Mouse (Mus musculus): ENCODE results near the gene Aif1. TPM values are rescaled to one million over a fixed set of nuclear protein-coding genes. Genes with fewer than 3 reads are reported as not detected.

Aif1 gene
- total RNA-seq, 2 experiments from 2014 or later = 10.6 to 12.3 TPM

DNA sequence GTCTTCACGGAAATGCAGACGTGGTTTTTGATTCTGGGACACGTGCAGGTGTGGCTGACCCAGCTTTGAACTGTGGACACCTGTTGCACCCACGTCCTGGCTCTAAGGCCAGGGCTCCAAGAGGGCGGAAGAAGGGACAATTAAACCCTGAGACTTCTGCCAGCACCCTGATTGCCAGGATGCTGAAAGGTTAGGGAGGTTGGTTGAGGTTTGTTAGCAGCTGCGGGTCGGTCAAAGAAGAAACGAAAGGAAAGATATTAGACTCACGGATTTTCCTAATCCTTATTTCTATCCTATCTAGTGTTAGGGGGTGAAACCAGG lies 20.4 kb upstream of the Aif1 start:
- DNase-seq (ENCODE audit: low spot score in 2 of 2) = no peak
- intact Hi-C loops (cut with DNase I) = no loop called here

DNA sequence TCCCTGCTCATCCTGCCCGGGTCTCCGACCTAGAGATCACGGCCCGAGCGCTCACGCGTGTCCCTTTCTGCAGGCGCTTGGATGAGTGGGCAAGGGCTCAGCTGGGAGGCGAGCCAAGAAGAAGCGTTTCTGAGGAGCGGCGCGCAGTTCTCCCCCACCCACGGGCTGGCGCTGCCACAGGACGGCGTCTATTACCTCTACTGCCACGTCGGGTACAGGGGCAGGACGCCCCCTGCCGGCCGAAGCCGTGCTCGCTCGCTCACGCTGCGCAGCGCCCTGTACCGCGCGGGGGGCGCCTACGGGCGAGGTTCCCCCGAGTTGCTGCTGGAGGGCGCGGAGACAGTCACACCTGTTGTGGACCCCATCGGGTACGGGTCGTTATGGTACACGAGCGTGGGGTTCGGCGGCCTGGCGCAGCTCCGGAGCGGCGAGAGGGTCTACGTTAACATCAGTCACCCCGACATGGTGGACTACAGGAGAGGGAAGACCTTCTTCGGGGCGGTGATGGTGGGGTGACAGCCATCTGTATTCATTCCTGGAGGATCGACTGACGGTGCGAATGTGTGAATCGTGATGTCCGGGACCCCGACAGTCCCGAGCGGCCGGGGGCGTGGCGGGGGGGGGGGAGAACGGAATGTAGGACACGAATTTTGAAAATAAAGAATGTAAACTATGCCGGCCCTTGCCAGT lies 19.9 kb upstream of the Aif1 start:
- intact Hi-C loops (cut with DNase I) = no loop called here
- DNase-seq (ENCODE audit: low spot score in 2 of 2) = peak; percentile 85 to 94

DNA sequence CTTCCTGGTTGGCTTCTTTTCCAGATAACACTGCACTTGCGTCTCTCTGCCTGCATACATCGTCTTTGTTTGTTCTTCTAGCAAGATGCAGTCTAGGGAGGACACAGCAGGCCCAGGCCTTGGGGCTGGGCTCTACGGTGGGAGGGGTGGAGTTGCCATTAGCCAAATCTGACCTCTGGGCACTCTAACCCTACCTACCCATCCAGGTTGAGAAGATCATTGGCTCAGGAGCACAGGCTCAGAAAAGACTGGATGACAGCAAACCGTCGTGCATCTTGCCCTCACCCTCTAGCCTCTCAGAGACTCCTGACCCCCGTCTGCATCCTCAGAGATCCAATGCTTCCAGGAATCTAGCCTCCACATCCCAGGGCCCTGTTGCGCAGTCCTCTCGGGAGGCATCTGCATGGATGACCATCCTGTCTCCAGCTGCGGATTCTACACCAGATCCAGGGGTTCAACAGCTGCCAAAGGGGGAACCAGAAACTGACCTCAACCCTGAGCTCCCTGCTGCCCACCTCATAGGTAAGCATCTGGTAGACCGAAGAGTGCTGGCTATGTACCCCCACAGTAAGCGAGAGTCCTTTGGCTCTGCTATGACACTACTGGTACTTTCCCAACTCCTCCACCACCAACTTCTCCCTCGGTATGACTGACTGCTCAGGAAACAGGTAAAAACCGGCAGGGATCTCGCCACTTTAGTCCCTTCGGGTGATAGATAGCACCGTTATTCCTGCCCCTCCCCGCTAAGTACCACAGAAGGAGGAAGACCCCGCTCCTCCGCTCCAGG lies 19.2 kb upstream of the Aif1 start:
- intact Hi-C loops (cut with DNase I) = no loop called here
- DNase-seq (ENCODE audit: low spot score in 2 of 2) = no peak

DNA sequence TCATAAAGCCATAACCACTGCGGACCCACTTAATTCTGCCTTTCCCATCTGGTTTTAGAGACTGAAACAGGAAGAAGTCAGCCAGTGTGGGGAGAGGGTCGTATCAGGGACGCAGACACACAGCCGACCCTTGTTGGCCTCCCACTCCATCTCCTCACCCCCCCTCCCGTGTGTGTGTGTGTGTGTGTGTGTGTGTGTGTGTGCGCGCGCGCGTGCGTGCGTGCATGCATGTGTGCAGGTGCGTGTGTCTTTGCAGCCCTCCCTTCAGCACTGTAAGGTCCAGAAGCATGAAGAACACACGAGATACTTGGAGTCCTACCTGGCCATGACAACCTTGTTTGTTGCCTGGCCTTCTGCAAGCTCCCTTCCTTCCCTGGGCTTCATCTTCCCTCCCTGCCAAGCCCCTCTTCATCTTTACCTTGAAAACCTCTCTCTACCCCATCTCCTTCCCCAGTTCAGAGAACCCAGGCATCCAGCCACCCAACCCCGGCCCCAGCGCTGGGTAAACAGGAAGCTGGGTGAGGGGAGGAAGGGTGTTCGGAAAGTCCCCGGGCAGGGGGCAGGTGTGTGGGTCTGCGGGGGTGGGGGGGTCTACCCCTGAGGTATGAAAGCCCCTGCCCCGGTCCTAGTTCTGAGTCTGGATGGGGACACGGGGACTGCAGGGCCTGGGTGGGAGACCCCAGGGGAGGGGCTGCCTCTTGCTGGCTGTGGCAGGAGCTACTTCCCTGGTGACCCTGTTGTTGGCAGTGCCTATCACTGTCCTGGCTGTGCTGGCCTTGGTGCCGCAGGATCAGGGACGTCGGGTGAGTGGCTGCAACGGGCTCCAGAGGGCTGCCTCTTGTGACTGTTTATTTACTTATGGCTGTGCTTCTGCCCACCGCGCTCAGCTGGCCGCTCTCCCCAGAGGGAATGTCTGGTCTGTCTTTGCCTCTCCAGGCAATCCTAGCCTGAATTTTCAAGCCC lies 18.3 kb upstream of the Aif1 start, which contains the start of gene Ltb:
TSS of gene Ltb (plus strand) at position 559 of the 963 bp plus-strand sequence.
- no peak for DNase-seq (ENCODE audit: low spot score in 2 of 2)
- intact Hi-C loops (cut with DNase I) = no loop called here

GRCm38 (mm10) chr17:35192924-35193323 lies 17.1 kb upstream of the Aif1 start:
- DNase-seq (ENCODE audit: low spot score in 2 of 2) = no peak
- intact Hi-C loops (cut with DNase I) = no loop called here

DNA sequence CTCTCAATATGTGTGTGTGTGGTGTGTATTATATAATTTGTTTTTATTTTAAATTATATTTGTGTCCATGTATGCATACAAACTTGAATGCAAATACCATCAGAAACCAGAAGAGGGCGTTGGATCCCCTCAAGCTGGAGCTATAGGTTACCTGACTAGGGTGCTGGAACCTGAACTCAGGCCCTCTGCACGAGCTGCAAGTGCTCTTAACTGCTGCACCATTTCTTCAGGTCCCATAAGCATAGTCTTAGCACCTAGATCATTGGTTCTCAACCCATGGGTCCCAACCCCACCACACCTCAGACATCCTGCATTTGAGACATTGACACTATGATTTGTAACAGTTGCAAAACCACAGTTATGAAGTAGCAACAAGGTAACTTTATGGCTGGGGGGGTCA lies 15.9 kb upstream of the Aif1 start:
- no peak for DNase-seq (ENCODE audit: low spot score in 2 of 2)
- intact Hi-C loops (cut with DNase I) = no loop called here

DNA sequence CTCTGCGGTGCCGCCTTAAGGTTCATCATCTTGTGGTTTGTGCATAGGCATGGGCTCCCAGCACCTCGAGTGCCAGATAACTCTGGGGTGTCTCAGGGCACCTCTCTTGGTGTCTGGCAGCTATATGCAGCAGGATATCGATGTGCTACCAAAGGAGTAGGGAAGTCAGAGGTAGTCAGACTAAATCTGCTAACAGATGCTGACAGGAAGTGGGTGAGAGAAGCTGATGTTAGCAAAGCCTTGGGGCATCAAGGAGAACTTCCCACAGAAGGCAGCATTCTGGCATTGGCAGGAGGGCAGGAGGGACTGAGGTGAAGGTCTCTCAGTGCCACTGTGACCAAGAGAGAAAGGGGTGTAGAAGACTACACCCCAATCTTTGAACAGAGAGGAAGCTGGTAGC lies 14.2 kb upstream of the Aif1 start:
- DNase-seq (ENCODE audit: low spot score in 2 of 2) = no peak
- intact Hi-C loops (cut with DNase I) = no loop called here

GRCm38 (mm10) chr17:35189186-35189585 lies 13.3 kb upstream of the Aif1 start:
- no peak for DNase-seq (ENCODE audit: low spot score in 2 of 2)

GRCm38 (mm10) chr17:35187959-35188610 lies 12.2 kb upstream of the Aif1 start, which contains the start of gene Lst1:
Gene Lst1 (minus strand): TSS chr17:35188439.
- intact Hi-C loops (cut with DNase I) = no loop called here
- DNase-seq (ENCODE audit: low spot score in 2 of 2) = no peak

More at GRCm38 (mm10) chr17:35189186-35189585, 13.3 kb upstream of the Aif1 start:
- intact Hi-C loops (cut with DNase I) = no loop called here

DNA sequence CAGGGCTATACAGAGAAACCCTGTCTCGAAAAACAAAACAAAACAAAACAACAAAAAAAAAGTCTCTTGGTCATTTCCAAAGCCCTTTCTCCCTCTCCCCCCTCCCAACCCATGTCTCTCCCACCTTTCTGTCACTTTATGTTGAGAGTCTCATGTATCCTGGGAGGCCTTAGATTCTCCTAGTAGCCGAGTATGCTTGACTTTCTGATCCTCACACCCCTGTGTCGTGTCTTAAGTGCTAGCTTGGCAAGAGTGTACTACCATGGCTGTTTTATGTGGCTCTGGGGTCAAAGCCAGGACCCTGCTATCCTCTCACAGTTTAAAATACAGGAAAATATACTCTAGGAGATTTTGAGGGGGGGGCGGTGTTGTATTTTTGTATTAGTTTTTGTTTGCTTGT lies 11.5 kb upstream of the Aif1 start:
- no peak for DNase-seq (ENCODE audit: low spot score in 2 of 2)
- intact Hi-C loops (cut with DNase I) = no loop called here

DNA sequence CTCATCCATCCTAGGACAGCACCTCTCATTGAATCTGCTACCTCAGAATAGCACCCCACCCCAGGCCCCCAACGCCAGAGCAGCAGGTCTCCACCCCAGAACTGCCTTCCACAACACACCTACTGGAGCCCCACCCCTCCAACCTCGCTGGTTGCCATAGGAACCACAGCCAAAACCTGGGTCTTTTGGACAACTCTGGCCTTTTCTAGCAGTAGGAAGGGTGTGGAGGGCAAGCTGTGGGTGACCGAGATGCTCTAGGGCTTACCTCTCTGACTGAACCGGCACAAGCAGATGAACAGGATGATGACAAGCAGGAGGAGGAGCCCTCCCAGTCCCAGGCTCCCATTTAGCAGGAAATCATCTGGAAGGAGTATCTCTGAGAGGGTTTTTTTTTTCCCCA lies 10.8 kb upstream of the Aif1 start:
- no peak for DNase-seq (ENCODE audit: low spot score in 2 of 2)
- intact Hi-C loops (cut with DNase I) = no loop called here

GRCm38 (mm10) chr17:35185639-35186611 lies 10.1 kb upstream of the Aif1 start:
- intact Hi-C loops (cut with DNase I) = no loop called here
- no peak for DNase-seq (ENCODE audit: low spot score in 2 of 2)

GRCm38 (mm10) chr17:35180093-35180492 lies 4.2 kb upstream of the Aif1 start:
- intact Hi-C loops (cut with DNase I) = no loop called here
- DNase-seq (ENCODE audit: low spot score in 2 of 2) = no peak

DNA sequence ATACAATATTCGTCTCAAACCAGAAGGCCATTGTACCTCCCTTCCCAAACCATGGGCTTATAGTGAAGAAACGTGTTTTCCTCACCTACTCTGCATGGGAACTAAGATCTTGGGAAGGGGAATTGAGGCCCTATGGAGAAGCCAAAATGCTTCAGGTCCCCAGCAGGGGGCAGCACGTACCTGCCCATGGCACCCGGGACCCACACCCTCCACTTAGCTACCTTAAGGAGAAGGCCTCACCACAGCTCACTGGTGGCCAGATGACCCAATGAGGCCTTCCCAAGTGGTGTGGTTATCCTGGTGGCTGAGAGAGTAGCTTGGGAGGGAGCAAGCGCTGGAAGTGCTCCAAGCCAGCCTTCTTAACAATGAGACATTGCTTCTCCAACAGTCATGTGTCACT lies 2.7 kb upstream of the Aif1 start:
- intact Hi-C loops (cut with DNase I) = loop anchor here (2.0 kb wide), 1 partner anchor 54 kb away; the partner anchor contains the start of gene Atp6v1g2
- peak in 1 of 2 experiments; percentile 62 for DNase-seq (ENCODE audit: low spot score in 2 of 2)

GRCm38 (mm10) chr17:35175382-35175781 lies 486 bp downstream of the Aif1 start:
- no peak for DNase-seq (ENCODE audit: low spot score in 2 of 2)
- intact Hi-C loops (cut with DNase I) = no loop called here

DNA sequence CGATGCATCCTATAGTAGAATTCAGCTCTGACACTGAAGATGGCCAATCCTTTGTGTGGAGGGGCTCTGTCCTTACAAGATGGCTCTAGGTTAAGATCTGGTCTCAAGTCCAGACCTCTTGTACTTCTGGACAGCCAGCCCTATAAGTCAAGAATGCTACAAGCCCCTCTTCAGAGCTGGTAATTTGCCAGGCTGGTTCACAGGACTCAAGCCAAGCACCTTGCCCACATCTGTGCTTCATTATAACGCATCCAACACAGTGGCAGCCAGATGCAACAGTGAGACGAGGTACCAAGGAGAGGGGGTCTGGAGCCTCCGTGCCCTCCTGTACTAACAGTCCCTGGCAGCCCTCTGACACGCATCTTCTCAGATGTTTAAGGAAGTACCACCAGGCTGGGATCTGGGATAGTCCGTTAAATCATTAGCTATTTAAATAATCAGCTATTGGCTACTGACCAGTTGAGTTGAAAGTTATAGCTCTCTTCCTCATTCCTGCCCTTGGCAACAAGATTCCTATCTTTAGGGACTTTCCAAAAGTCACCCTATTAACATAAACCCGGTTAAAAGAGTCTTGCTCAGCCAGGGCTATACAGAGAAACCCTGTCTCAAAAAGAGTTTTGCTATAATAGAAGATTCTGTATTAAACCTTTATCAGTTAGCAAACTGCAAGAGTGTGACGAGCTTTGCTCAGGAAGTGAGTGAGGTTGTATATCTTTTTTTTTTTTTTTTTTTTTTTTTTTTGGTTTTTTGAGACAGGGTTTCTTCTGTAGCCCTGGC lies 1.5 kb downstream of the Aif1 start:
- DNase-seq (ENCODE audit: low spot score in 2 of 2) = no peak
- intact Hi-C loops (cut with DNase I) = no loop called here

- no peak for DNase-seq (ENCODE audit: low spot score in 2 of 2)
- intact Hi-C loops (cut with DNase I) = no loop called here
These were observed 2.5 kb downstream of the Aif1 start for GRCm38 (mm10) chr17:35173329-35173728.

Measured in left cerebral cortex, postnatal 14 days (tissue).